Mouse (Mus musculus) kidney, adult 11 months (tissue): ENCODE results near the gene Tspan32.

Experiments used
- DNase-seq: peaks from one replicate; pipeline ENCODE4 v3.0.0; 2022

Gene Tspan32

GRCm38 (mm10) chr7:143008370-143008926 is 3.6 kb downstream of the Tspan32 start:
- peak; percentile 85 for DNase-seq

- peak; percentile 37 for DNase-seq
Observed at GRCm38 (mm10) chr7:143008996-143009665, 4.3 kb downstream of the Tspan32 start.

GRCm38 (mm10) chr7:143009996-143010395 is 5.2 kb downstream of the Tspan32 start:
- no peak for DNase-seq

- DNase-seq: no peak
Observed at GRCm38 (mm10) chr7:143011226-143011625, 6.4 kb downstream of the Tspan32 start.

GRCm38 (mm10) chr7:143012230-143012875 is 7.5 kb downstream of the Tspan32 start:
- DNase-seq: no peak

GRCm38 (mm10) chr7:143013420-143014178 is 8.8 kb downstream of the Tspan32 start:
- no peak for DNase-seq

- DNase-seq: no peak
Observed at GRCm38 (mm10) chr7:143014862-143015659, 10.2 kb downstream of the Tspan32 start.

GRCm38 (mm10) chr7:143015755-143016423 is 11.0 kb downstream of the Tspan32 start:
- peak; percentile 63 for DNase-seq

- no peak for DNase-seq
Observed at GRCm38 (mm10) chr7:143016424-143017142, 11.7 kb downstream of the Tspan32 start.

GRCm38 (mm10) chr7:143017181-143017580 is 12.3 kb downstream of the Tspan32 start:
- no peak for DNase-seq

GRCm38 (mm10) chr7:143020040-143020439 is 15.2 kb downstream of the Tspan32 start:
- DNase-seq: no peak

GRCm38 (mm10) chr7:143020764-143021163 is 15.9 kb downstream of the Tspan32 start:
- no peak for DNase-seq

GRCm38 (mm10) chr7:143021356-143022164 is 16.7 kb downstream of the Tspan32 start:
- no peak for DNase-seq

GRCm38 (mm10) chr7:143023499-143023898 is 18.7 kb downstream of the Tspan32 start:
- DNase-seq: no peak

GRCm38 (mm10) chr7:143024293-143024692 is 19.4 kb downstream of the Tspan32 start:
- no peak for DNase-seq

GRCm38 (mm10) chr7:143025496-143025895 is 20.6 kb downstream of the Tspan32 start:
- no peak for DNase-seq

GRCm38 (mm10) chr7:143027196-143027595 is 22.4 kb downstream of the Tspan32 start:
- DNase-seq: no peak

GRCm38 (mm10) chr7:143031816-143032215 is 27.0 kb downstream of the Tspan32 start:
- DNase-seq: no peak

GRCm38 (mm10) chr7:143033581-143033980 is 28.7 kb downstream of the Tspan32 start:
- no peak for DNase-seq

GRCm38 (mm10) chr7:143034112-143034511 is 29.3 kb downstream of the Tspan32 start:
- no peak for DNase-seq
